Mouse (Mus musculus) stomach, embryonic 16.5 days (tissue): ENCODE data around the gene Elfn2. TPM values are rescaled to one million over a fixed set of nuclear protein-coding genes. Genes with fewer than 3 reads are reported as not detected.

ENCODE experiments used
- ATAC-seq: fragments of 200-750 bp; cut with Nextera tagmentation; 2 replicates; pipeline ENCODE4 v1.8.0; 2017; ENCODE audit warnings: moderate number of reproducible peaks, moderate TSS enrichment; ENCODE audit not compliant: insufficient read depth, low FRiP score
- H3K27ac ChIP-seq: fragments of 300-500 bp; sonication (generic); 2 replicates; pipeline ENCODE4 v1.5.1; 2014; ENCODE audit warnings: low read length
- H3K27me3 ChIP-seq: fragments of 300-500 bp; sonication (generic); 2 replicates; pipeline ENCODE4 v1.6.1; 2014; ENCODE audit warnings: low read length, control low read depth, mixed read lengths; ENCODE audit not compliant: control insufficient read depth, insufficient read depth
- H3K36me3 ChIP-seq: fragments of 300-500 bp; sonication (generic); 2 replicates; pipeline ENCODE4 v1.6.1; 2014; ENCODE audit warnings: low read length; ENCODE audit not compliant: control insufficient read depth, insufficient read depth
- H3K4me1 ChIP-seq: fragments of 300-500 bp; sonication (generic); 2 replicates; pipeline ENCODE4 v1.6.1; 2014; ENCODE audit warnings: low read length, control low read depth, mixed read lengths; ENCODE audit not compliant: control insufficient read depth, insufficient read depth
- H3K4me2 ChIP-seq: fragments of 300-500 bp; sonication (generic); 2 replicates; pipeline ENCODE4 v1.6.1; 2014; ENCODE audit warnings: low read depth, low read length, mixed read lengths
- H3K4me3 ChIP-seq: fragments of 300-500 bp; sonication (generic); replicated peaks from 2 replicates; pipeline ENCODE4 v1.5.1; 2014; ENCODE audit warnings: mild to moderate bottlenecking, low read length
- H3K9ac ChIP-seq: fragments of 300-500 bp; sonication (generic); 2 replicates; pipeline ENCODE4 v1.6.1; 2014; ENCODE audit warnings: low read length
- H3K9me3 ChIP-seq: fragments of 300-500 bp; sonication (generic); replicated peaks from 2 replicates; pipeline ENCODE4 v1.6.1; 2016; ENCODE audit warnings: low read length, control low read depth; ENCODE audit not compliant: control insufficient read depth
- WGBS: fragments of 180-500 bp; shearing (Covaris S2); extraction: QIAGEN DNeasy Blood & Tissue Kit; methylation state at CpG from one replicate; pipeline ENCODE4 v1.1.7; 2014; 5-methylcytosine and 5-hydroxymethylcytosine counted together
- polyA plus RNA-seq: library from polyadenylated mRNA; unstranded; fragments of >200 nt; fragmentation: Nextera tagmentation; extraction: Ambion mirVana; gene quantifications from 2 replicates; pipeline ENCODE4 v1.2.1, GENCODE M21; 2015

The Elfn2 gene
- polyA plus RNA-seq, 1 experiment from 2014 or later: 0.17 TPM

DNA sequence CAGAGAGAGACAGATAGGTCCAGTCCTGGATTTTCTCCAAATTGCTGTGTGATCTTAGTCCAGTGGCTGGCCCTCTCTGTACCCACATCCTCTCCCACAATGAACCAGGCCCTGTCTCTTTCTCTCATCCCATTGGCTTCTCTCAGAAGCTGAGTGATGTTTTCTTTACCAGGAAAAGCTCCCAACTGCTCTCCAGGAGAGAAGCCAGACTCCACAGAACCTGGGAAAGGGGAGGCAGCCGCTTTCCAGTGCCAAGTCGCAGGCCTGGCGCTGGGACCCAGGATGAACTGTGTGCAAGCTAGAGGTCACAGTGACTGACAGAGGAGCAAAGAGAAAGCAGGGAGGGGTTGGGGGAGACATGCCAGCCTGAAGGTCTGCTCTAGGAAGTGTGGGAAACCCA is 93.6 kb downstream of the Elfn2 start:
- 67% methylated on average over 3 of the region's 3 CpGs for WGBS
- Histone ChIP-seq H3K4me1 (peaks cover 10% of the 10 kb centered on the region), H3K4me2 (no peak overlapping the region), H3K27me3 (no peaks in the 10 kb centered on the region), H3K9me3 (no peaks in the 10 kb centered on the region), H3K36me3 (no peaks in the 10 kb centered on the region), H3K27ac (peak overlapping the region; percentile 61; the same call in 1 of the 2 replicates), H3K9ac (no peak overlapping the region), H3K4me3 (no peak overlapping the region)
- ATAC-seq: peak; percentile 5; the same call in 1 of the 2 replicates

GRCm38 (mm10) chr15:78624431-78624950 is 94.1 kb downstream of the Elfn2 start:
- Histone ChIP-seq H3K27me3 (no peaks in the 10 kb centered on the region), H3K4me3 (no peak overlapping the region), H3K9ac (0 out of 2 replicates have a peak overlapping the region, but pooled peaks have one; percentile 14), H3K27ac (peak overlapping the region; percentile 61), H3K36me3 (no peaks in the 10 kb centered on the region), H3K4me2 (no peak overlapping the region), H3K4me1 (peaks cover 10% of the 10 kb centered on the region), H3K9me3 (no peaks in the 10 kb centered on the region)
- ATAC-seq: peak; percentile 85
- 28% methylated on average over 13 of the region's 13 CpGs for WGBS

DNA sequence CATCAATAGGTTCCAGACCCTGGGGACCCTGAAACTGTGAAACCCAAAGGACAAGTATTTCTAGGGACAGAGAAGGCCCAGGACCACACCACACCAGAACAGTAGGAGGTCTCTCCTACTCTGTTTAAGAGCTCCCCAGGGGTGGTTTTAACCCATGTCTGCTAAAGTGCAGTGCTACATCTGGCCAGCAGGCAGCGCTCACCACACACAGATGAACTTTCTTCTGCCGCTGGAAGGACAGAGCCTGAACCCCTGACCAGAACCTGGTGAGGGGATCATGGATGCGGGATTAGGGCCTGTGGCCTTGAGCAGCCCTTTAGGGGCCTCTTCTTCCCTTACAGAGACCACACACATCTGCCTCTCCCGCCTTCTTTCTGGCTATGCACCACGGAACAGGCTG is 95.1 kb downstream of the Elfn2 start:
- peaks cover 10% of the 10 kb centered on the region for H3K4me1 ChIP-seq
- H3K9me3 ChIP-seq: no peaks in the 10 kb centered on the region
- no peak overlapping the region for H3K27ac ChIP-seq
- 14% methylated on average over 5 of the region's 5 CpGs for WGBS
- H3K4me3 ChIP-seq: no peak overlapping the region
- H3K36me3 ChIP-seq: no peaks in the 10 kb centered on the region
- H3K27me3 ChIP-seq: no peaks in the 10 kb centered on the region
- H3K9ac ChIP-seq: no peak overlapping the region
- no peak for ATAC-seq
- no peak overlapping the region for H3K4me2 ChIP-seq

Other genes starting within 250 kb of the Elfn2 start
- 0.75 and 0.92 TPM in 2 replicates for gene Il2rb, start 223.5 kb downstream of the Elfn2 start, polyA plus RNA-seq
- 31.3 and 35.6 TPM in 2 replicates for gene C1qtnf6, start 187.4 kb downstream of the Elfn2 start, polyA plus RNA-seq
- 0.12 and 0.39 TPM in 2 replicates for gene Sstr3, start 174.1 kb downstream of the Elfn2 start, polyA plus RNA-seq
- gene Rac2, start 146.0 kb downstream of the Elfn2 start, polyA plus RNA-seq: 21.1 and 26.2 TPM in 2 replicates
- gene Cyth4, start 121.7 kb downstream of the Elfn2 start, polyA plus RNA-seq: 10.0 and 12.9 TPM in 2 replicates
- 18.5 and 18.7 TPM in 2 replicates for gene Mfng, start 54.7 kb upstream of the Elfn2 start, polyA plus RNA-seq
- 4.0 and 4.4 TPM in 2 replicates for gene Card10, start 84.3 kb upstream of the Elfn2 start, polyA plus RNA-seq
- 47.9 and 52.2 TPM in 2 replicates for gene Cdc42ep1, start 123.9 kb upstream of the Elfn2 start, polyA plus RNA-seq
- 86.6 and 122 TPM in 2 replicates for gene Lgals2, start 136.8 kb upstream of the Elfn2 start, polyA plus RNA-seq
- 48.4 and 51.4 TPM in 2 replicates for gene Gga1, start 158.4 kb upstream of the Elfn2 start, polyA plus RNA-seq
- gene Gm49510, start 180.9 kb upstream of the Elfn2 start, polyA plus RNA-seq: 0.32 and 0.46 TPM in 2 replicates
- 42.1 and 44.5 TPM in 2 replicates for gene Sh3bp1, start 181.0 kb upstream of the Elfn2 start, polyA plus RNA-seq
- gene Pdxp, start 195.1 kb upstream of the Elfn2 start, polyA plus RNA-seq: 5.1 and 5.9 TPM in 2 replicates
- gene Lgals1, start 208.0 kb upstream of the Elfn2 start, polyA plus RNA-seq: 1,528 and 1,531 TPM in 2 replicates
- gene Nol12, start 216.2 kb upstream of the Elfn2 start, polyA plus RNA-seq: 45.6 and 46.9 TPM in 2 replicates
- 54.2 and 63.6 TPM in 2 replicates for gene Triobp, start 229.0 kb upstream of the Elfn2 start, polyA plus RNA-seq